Mouse (Mus musculus): ENCODE data around the gene Lrrc10b. TPM values are rescaled to one million over a fixed set of nuclear protein-coding genes. Genes with fewer than 3 reads are reported as not detected.

The Lrrc10b gene
- polyA plus RNA-seq, 1 experiment from 2014 or later, result 2.0 TPM

- Histone ChIP-seq H3K4me3 (ENCODE audit: low read depth, low read length) (no peak overlapping the region), H3K27ac (ENCODE audit: low read length) (no peak overlapping the region), H3K4me1 (ENCODE audit: control insufficient read depth, insufficient read depth, low read length) (peaks cover 9% of the 10 kb centered on the region), H3K9me3 (replicated peaks; ENCODE audit: control insufficient read depth, low read length, poor library complexity, severe bottlenecking) (no peaks in the 10 kb centered on the region), H3K9ac (ENCODE audit: low read depth, low read length) (no peak overlapping the region), H3K27me3 (ENCODE audit: control insufficient read depth, insufficient read depth, low read depth, low read length) (peaks cover 4% of the 10 kb centered on the region; the same call in 1 of the 2 replicates), H3K36me3 (ENCODE audit: control insufficient read depth, insufficient read depth, low read length) (peaks cover 2% of the 10 kb centered on the region; the same call in 1 of the 2 replicates), H3K4me2 (ENCODE audit: low read length) (no peak overlapping the region)
- WGBS, result 39% methylated on average over 13 of the region's 13 CpGs
- no peak for ATAC-seq
Observed at GRCm38 (mm10) chr19:10425484-10426270, 31.6 kb downstream of the Lrrc10b start.

GRCm38 (mm10) chr19:10424751-10425150, 32.5 kb downstream of the Lrrc10b start:
- Histone ChIP-seq H3K36me3 (ENCODE audit: control insufficient read depth, insufficient read depth, low read length) (peaks cover 2% of the 10 kb centered on the region; the same call in 1 of the 2 replicates), H3K4me1 (ENCODE audit: control insufficient read depth, insufficient read depth, low read length) (peaks cover 9% of the 10 kb centered on the region), H3K27me3 (ENCODE audit: control insufficient read depth, insufficient read depth, low read depth, low read length) (peaks cover 4% of the 10 kb centered on the region; the same call in 1 of the 2 replicates), H3K9ac (ENCODE audit: low read depth, low read length) (no peak overlapping the region), H3K4me3 (ENCODE audit: low read depth, low read length) (no peak overlapping the region), H3K4me2 (ENCODE audit: low read length) (no peak overlapping the region), H3K27ac (ENCODE audit: low read length) (no peak overlapping the region), H3K9me3 (replicated peaks; ENCODE audit: control insufficient read depth, low read length, poor library complexity, severe bottlenecking) (no peaks in the 10 kb centered on the region)
- WGBS, result 24% methylated on average over 1 of the region's 1 CpGs
- ATAC-seq, result no peak

GRCm38 (mm10) chr19:10421986-10422976, 35.0 kb downstream of the Lrrc10b start:
- peaks cover 4% of the 10 kb centered on the region; the same call in 1 of the 2 replicates for H3K27me3 ChIP-seq (ENCODE audit: control insufficient read depth, insufficient read depth, low read depth, low read length)
- peaks cover 4% of the 10 kb centered on the region; the same call in 1 of the 2 replicates for H3K36me3 ChIP-seq (ENCODE audit: control insufficient read depth, insufficient read depth, low read length)
- no peak for ATAC-seq
- H3K4me2 ChIP-seq (ENCODE audit: low read length), result peak overlapping the region; percentile 34
- H3K27ac ChIP-seq (ENCODE audit: low read length), result no peak overlapping the region
- H3K4me3 ChIP-seq (ENCODE audit: low read depth, low read length), result no peak overlapping the region
- H3K4me1 ChIP-seq (ENCODE audit: control insufficient read depth, insufficient read depth, low read length), result peaks cover 9% of the 10 kb centered on the region
- 7% methylated on average over 51 of the region's 53 CpGs for WGBS
- H3K9me3 ChIP-seq (replicated peaks; ENCODE audit: control insufficient read depth, low read length, poor library complexity, severe bottlenecking), result no peaks in the 10 kb centered on the region
- H3K9ac ChIP-seq (ENCODE audit: low read depth, low read length), result 0 out of 2 replicates have a peak overlapping the region, but pooled peaks have one; percentile 21

DNA sequence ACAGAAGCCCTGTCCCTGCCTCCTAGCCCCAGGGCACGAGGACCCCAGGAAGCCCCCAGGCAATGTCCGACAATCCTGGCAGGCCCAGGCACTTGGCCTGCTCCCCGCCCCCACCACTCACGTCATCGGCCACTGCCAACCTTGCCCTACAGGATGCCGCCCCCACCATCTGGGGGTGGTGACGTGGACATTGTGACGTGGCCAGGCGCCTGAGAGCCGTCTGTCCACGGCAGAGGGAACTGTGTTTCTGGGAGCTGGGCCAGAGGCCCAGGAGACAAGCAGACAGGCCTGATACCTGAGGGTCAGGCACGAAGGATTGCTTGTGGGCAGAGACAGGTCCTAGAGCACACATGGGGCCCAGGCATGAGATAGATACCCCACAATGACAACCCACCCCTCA, 39.8 kb downstream of the Lrrc10b start:
- no peaks in the 10 kb centered on the region for H3K9me3 ChIP-seq (replicated peaks; ENCODE audit: control insufficient read depth, low read length, poor library complexity, severe bottlenecking)
- WGBS, result 76% methylated on average over 12 of the region's 12 CpGs

DNA sequence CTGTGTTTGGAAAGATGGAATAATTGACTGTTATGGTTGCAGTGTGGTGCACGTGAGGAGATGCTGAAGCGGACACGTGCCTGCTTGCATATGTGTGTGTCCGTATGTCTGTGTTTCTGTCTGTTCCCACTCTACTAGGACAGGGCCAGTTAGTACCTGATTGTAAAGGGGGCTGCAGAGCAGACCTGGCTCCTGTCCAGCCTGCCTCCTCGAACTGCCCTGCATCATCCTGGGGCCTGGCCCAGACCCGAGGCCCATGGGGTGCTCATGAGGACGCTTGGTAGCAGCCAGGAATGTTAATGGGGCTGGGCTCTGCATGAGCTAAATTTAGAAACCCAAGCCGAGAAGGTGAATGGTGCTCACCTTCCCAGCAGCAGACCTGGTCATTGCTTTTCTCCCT, 40.4 kb downstream of the Lrrc10b start:
- Histone ChIP-seq H3K36me3 (ENCODE audit: control insufficient read depth, insufficient read depth, low read length) (peaks cover 4% of the 10 kb centered on the region; the same call in 1 of the 2 replicates), H3K9ac (ENCODE audit: low read depth, low read length) (0 out of 2 replicates have a peak overlapping the region, but pooled peaks have one; percentile 20), H3K27me3 (ENCODE audit: control insufficient read depth, insufficient read depth, low read depth, low read length) (no peaks in the 10 kb centered on the region), H3K9me3 (replicated peaks; ENCODE audit: control insufficient read depth, low read length, poor library complexity, severe bottlenecking) (no peaks in the 10 kb centered on the region), H3K4me3 (ENCODE audit: low read depth, low read length) (no peak overlapping the region), H3K4me1 (ENCODE audit: control insufficient read depth, insufficient read depth, low read length) (peaks cover 31% of the 10 kb centered on the region), H3K4me2 (ENCODE audit: low read length) (no peak overlapping the region), H3K27ac (ENCODE audit: low read length) (no peak overlapping the region)
- WGBS, result 66% methylated on average over 8 of the region's 8 CpGs
- ATAC-seq, result no peak

More for the DNA sequence above, 39.8 kb downstream of the Lrrc10b start:
- no peak for ATAC-seq
- Histone ChIP-seq H3K27ac (ENCODE audit: low read length) (no peak overlapping the region), H3K4me2 (ENCODE audit: low read length) (no peak overlapping the region), H3K4me3 (ENCODE audit: low read depth, low read length) (no peak overlapping the region), H3K4me1 (ENCODE audit: control insufficient read depth, insufficient read depth, low read length) (peaks cover 35% of the 10 kb centered on the region), H3K9ac (ENCODE audit: low read depth, low read length) (no peak overlapping the region), H3K27me3 (ENCODE audit: control insufficient read depth, insufficient read depth, low read depth, low read length) (no peaks in the 10 kb centered on the region), H3K36me3 (ENCODE audit: control insufficient read depth, insufficient read depth, low read length) (peaks cover 4% of the 10 kb centered on the region; the same call in 1 of the 2 replicates)

- peaks cover 4% of the 10 kb centered on the region; the same call in 1 of the 2 replicates for H3K36me3 ChIP-seq (ENCODE audit: control insufficient read depth, insufficient read depth, low read length)
- no peak for ATAC-seq
- 73% methylated on average over 5 of the region's 5 CpGs for WGBS
Observed at GRCm38 (mm10) chr19:10415508-10415907, 41.8 kb downstream of the Lrrc10b start.

DNA sequence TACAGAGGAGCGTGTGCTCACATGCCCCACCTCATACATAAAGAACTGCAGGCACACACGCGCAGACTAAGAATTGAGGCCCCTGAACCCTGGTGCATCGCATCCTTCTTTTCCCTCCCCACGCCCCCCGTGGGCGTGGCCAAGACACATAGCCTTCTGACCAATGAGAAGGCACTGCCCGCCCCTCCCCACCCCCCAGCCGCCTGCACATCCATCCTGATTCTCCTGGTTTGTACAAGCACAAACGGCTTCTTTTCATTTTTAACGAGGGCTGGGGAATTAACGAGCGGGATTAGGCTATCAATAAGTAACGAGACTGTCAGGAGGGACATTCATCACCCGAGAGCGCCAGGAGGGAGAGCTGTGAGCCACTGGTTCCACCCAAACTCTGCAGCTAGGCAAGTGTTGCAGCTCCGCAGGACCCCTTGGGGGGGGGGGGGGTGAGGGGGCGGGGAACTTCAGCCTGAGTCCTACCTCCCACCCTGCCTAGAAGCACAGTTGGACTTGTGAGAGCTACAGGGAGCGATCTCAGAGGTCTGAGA, 43.5 kb downstream of the Lrrc10b start:
- no peaks in the 10 kb centered on the region for H3K9me3 ChIP-seq (replicated peaks; ENCODE audit: control insufficient read depth, low read length, poor library complexity, severe bottlenecking)
- H3K27me3 ChIP-seq (ENCODE audit: control insufficient read depth, insufficient read depth, low read depth, low read length), result no peaks in the 10 kb centered on the region
- H3K4me3 ChIP-seq (ENCODE audit: low read depth, low read length), result peak overlapping the region; percentile 10
- peaks cover 3% of the 10 kb centered on the region; the same call in 1 of the 2 replicates for H3K36me3 ChIP-seq (ENCODE audit: control insufficient read depth, insufficient read depth, low read length)
- peaks cover 46% of the 10 kb centered on the region for H3K4me1 ChIP-seq (ENCODE audit: control insufficient read depth, insufficient read depth, low read length)
- peak overlapping the region; percentile 40; the same call in 1 of the 2 replicates for H3K9ac ChIP-seq (ENCODE audit: low read depth, low read length)
- WGBS, result 2% methylated on average over 18 of the region's 19 CpGs
- ATAC-seq, result peak; percentile 78
- peak overlapping the region; percentile 46 for H3K4me2 ChIP-seq (ENCODE audit: low read length)
- peak overlapping the region; percentile 45 for H3K27ac ChIP-seq (ENCODE audit: low read length)

More at GRCm38 (mm10) chr19:10415508-10415907, 41.8 kb downstream of the Lrrc10b start:
- Histone ChIP-seq H3K9ac (ENCODE audit: low read depth, low read length) (no peak overlapping the region), H3K9me3 (replicated peaks; ENCODE audit: control insufficient read depth, low read length, poor library complexity, severe bottlenecking) (no peaks in the 10 kb centered on the region), H3K4me2 (ENCODE audit: low read length) (no peak overlapping the region), H3K4me1 (ENCODE audit: control insufficient read depth, insufficient read depth, low read length) (peaks cover 35% of the 10 kb centered on the region), H3K4me3 (ENCODE audit: low read depth, low read length) (no peak overlapping the region), H3K27me3 (ENCODE audit: control insufficient read depth, insufficient read depth, low read depth, low read length) (no peaks in the 10 kb centered on the region), H3K27ac (ENCODE audit: low read length) (no peak overlapping the region)

Measured in midbrain, embryonic 16.5 days (tissue).